Mouse (Mus musculus): ENCODE results near the gene 1700001O22Rik. TPM values are rescaled to one million over a fixed set of nuclear protein-coding genes. Genes with fewer than 3 reads are reported as not detected.

The 1700001O22Rik gene
- total RNA-seq, 1 experiment from 2014 or later = not detected

DNA sequence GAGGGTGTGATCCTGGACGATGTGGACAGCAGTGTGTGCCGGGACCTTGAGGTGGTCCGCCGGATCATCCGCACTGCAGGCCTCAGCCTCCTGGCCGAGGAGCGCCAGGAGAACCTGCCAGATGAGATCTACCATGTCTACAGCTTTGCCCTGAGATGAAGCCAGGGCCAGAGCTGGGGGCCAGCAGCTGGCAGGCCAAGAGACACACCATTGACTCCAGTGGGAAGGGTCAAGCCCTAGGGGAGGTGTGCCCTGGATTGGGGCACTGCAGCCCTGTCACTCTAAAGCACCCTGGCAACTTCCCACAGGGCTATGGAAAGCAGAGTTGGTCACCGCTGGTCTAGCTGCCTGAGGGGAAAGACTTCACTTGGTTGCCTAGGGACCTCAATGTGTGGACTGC is 19.0 kb upstream of the 1700001O22Rik start:
- ATAC-seq (ENCODE audit: extremely low read depth, insufficient number of reproducible peaks, low FRiP score, poor library complexity, severe bottlenecking) = no peak

DNA sequence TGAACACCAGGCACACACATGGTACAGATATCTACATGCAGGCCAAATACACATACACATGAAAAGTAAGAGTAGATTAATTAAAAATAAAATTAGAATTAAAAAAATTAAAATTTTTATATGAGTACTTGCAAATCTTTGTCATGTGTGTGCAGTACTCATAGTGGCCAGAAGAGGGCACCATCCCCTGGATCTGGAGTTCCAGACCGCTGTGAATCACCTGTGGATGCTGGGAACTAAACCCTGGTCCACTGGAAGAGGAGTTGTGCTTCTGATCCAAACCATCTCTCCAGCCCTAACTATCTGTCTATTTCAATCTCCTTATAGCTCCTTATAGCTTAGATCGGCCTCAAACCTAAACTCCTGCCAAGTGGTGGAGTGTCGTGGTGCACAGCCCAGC is 17.6 kb upstream of the 1700001O22Rik start:
- no peak for ATAC-seq (ENCODE audit: extremely low read depth, insufficient number of reproducible peaks, low FRiP score, poor library complexity, severe bottlenecking)

DNA sequence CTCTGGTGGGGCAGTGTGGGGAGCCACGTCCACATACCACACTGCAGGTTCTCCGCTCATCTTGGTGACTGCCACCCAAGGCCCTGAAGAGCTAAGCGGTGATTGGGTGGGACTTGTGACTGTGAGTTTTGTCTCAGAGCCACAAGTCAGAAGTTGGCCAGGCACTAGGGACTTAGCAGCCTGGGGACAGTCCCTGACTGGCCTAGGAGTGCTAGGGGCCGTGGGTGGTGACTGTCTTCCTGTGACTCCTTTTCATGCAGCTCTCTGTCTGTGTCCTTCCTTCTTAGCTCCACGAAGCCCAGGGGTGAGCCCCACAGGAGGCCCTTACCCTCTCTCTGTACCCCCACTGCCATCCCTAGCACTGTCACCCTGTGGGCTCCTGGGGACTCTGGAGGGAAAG is 16.4 kb upstream of the 1700001O22Rik start:
- ATAC-seq (ENCODE audit: extremely low read depth, insufficient number of reproducible peaks, low FRiP score, poor library complexity, severe bottlenecking) = no peak

DNA sequence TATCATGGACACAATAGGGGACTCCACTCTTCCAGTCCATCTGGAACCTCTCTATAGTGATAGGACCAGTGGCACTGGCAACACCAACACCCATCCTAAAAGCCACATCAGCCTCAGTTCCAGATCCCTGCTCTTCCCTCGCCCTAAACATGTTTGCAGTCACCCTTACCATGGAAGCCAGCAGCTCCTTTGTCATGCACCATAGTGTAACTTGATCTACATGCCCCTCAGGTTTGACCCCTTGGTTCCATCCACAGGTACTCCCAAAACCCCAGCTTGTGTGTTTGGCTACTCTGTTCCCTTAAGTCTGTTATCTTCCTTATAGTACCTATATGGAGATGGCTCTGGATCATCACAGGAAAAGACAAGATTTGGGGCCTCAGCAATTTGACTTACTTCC is 12.9 kb upstream of the 1700001O22Rik start:
- no peak for ATAC-seq (ENCODE audit: extremely low read depth, insufficient number of reproducible peaks, low FRiP score, poor library complexity, severe bottlenecking)

DNA sequence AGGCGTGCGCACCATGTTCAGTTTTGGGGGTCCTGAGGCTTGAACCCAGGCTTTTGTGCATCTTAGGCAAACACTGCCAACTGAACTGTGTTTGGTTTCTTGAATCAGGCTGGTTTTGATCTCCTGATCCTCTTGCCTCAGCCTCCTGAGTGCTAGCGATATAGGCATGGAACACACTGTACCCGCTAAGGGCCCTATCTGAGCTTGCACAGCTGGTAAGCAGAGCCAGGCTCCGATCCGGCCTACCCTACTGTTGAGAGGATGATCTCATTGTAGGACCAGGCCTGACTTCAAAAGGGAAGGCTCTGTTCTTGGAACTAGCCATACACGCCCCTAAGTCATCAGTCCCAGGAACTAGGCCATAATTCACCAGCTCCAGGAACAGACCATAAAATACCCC is 7.1 kb upstream of the 1700001O22Rik start:
- no peak for ATAC-seq (ENCODE audit: extremely low read depth, insufficient number of reproducible peaks, low FRiP score, poor library complexity, severe bottlenecking)

DNA sequence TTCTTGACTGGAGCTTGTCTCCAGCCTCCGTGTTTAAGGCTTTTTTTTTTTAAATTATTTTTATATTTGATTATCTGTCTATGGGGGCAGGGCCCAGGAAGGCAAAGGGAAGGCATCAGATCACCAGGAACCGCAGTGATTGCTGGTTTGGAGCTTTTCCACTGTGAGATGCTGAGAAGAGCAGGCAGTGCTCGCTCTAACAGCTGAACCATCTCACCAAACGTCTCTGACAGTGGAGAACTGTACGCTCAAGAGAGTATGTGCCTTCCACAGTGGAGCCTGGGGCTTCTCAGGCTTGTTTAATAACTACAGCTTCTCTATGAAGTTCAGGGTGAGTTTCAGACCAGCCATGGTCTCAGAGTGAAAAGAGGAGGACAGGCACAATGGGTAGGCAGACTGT is 6.0 kb upstream of the 1700001O22Rik start:
- no peak for ATAC-seq (ENCODE audit: extremely low read depth, insufficient number of reproducible peaks, low FRiP score, poor library complexity, severe bottlenecking)

DNA sequence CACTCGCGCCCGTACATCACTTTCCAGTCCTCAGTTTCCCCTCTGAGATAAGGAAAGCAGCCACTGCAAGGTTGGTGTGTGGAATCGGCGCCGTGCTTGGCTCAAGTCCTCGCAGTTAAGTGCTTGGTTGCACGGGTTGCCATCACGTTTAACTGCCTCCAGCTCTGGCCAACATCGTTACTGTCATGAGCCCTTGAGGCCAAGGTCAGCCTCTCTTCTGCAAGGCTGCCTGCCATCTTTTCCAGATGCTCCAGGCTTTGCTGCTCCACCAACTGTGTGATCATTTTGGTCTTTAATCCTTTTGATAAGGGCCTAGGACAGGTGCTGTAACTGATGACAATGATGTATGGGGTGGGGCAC is 4.8 kb upstream of the 1700001O22Rik start:
- ATAC-seq (ENCODE audit: extremely low read depth, insufficient number of reproducible peaks, low FRiP score, poor library complexity, severe bottlenecking) = no peak

DNA sequence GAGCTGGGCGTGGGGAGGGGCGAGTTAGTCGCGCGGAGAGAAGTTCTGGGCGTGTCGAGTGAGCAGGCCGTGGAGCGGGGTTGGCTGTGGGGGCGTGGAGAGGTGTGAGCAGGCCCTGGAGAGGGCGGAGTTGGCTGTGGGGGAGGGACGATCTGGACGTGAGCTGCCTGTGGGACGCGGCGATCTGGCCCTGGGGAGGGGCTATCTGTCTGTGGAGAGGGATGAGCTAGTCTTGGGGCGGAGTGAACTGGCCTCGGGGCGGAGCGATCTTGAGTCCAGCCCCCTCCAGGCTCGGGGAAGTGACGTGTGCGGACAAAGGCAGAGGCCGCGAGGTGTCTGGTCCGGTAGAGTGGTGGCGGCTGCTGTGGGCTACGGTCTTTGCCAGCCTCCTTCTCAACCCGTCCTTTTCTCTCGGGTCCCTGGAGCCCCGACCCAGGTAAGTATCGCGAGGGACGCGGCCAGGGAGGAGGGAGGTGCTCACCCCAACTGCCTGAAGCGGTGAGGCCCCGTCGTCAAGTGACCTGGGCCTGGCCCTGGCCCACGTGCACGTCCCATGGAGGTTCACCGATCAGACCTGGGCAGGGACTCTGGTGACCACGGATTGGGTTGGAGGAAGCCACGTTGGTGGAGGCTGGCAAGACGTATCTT is 4.3 kb upstream of the 1700001O22Rik start, which contains the start of gene Ntmt1:
TSS of gene Ntmt1 (plus strand) at position 179 of the 648 bp plus-strand sequence.
- ATAC-seq (ENCODE audit: extremely low read depth, insufficient number of reproducible peaks, low FRiP score, poor library complexity, severe bottlenecking) = peak; percentile 93

DNA sequence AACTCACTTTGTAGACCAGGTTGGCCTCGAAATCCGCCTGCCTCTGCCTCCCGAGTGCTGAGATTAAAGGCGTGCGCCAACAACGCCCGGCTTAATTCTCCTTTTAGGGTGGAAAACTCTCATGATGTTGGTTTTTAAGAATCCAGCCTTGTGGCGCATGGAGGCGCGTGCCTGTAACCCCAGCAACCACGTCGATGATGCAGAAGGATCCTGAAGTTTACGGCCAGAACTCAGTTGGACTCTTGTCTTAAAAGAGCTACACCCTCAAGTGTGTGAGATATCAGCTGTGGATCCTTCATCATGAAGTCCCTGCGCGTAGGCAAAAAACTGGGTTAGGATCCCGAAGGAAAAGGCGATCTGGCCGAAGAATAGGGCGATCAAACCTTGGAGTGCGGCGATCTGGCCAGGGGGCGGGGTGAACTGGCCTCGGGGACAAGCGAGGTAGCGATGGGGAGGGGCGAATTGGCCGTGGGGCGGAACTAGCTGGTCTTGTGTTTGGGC is 3.7 kb upstream of the 1700001O22Rik start:
- no peak for ATAC-seq (ENCODE audit: extremely low read depth, insufficient number of reproducible peaks, low FRiP score, poor library complexity, severe bottlenecking)

DNA sequence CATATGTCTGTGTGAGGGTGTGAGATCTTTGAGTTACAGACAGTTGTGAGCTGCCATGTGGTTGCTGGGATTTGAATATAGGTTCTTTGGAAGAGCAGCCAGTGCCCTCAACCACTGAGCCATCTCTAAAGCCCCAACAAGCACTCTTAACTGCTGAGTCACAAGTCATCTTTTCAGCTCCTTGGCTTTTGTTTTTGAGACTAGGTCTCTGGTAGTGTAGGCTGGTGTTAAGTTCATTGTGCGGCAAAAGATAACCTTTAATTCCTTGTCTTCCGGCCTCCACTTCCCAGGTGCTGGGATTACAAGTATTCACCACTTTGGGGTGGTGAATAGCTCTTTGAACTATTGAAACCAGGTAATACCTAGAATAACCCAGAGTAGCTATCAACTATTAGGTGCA is 2.5 kb upstream of the 1700001O22Rik start:
- ATAC-seq (ENCODE audit: extremely low read depth, insufficient number of reproducible peaks, low FRiP score, poor library complexity, severe bottlenecking) = no peak

DNA sequence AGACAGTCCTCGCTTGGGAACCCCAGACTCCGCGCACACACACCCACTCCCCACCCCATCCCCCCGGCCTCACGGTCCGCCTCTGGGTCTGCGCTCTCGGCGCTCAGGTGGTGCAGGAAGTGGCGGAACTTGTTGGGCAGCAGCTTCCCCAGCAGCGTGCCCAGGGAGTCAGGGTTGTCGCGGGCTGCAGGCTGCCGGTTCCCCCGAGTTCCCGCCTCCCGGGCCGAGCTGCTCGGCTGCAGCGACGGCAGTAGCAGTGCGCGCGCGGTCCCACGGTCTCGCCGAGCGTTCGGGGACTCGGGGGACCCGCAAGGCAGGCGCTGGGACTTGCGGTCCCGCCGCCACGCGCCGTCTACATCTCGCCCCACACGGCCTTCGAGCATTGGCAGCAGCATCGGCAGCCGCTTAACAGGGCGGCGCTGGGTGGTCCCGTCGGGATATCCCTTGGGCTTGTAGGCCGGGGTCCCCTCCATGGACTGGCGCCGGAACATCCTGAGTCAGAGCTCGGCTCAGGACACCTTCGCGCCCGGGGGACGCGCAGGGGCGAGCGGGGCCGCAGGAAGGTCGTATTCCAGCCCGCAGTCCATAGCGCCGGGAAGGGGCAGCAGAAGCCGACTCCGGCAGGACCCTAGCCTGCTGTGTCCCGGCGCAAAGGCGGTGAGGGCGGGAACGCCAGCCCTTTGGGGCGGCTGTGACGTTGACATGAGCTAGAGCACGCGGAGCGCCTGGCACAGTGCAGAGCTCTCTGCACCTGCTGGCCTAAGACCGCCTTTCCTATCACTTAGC is 2.2 kb downstream of the 1700001O22Rik start:
- ATAC-seq (ENCODE audit: extremely low read depth, insufficient number of reproducible peaks, low FRiP score, poor library complexity, severe bottlenecking) = no peak

DNA sequence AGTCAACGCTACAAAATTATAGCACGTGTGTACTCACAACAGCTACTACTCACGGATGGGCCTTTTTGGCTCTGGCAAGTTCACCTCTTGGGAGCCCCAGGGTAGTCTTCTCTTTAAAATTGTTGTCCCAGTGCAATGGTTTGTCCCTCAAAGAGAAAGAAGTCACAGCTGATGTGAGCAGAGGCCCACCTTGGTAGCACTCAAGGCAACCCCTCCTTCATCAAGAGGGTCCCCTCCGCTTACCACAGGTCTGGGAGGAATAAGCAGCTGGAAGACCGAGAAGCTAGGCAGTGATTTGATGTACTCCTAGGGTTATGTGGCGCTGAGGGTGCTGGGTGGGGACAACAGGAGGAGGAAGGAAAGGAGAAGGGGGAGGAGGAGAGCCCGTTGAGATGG is 2.8 kb downstream of the 1700001O22Rik start:
- ATAC-seq (ENCODE audit: extremely low read depth, insufficient number of reproducible peaks, low FRiP score, poor library complexity, severe bottlenecking) = no peak

DNA sequence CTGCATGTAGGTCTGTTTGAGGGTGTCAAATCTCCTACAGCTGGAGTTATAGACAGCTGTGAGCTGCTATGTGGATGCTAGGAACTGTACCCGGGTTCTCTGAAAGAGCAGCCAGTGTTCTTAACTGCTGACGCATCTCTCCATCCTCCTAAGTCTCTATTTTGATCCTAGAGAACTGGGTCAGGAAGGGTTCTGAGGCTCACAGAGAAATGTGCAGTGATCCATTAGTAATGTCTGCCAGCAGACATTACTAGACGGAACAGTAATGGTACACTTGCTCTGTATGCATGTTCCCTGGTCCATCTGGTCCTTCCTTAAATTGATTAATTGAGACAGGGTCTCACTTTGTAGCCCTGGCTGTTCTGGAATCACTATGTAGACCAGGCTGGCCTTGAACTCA is 4.0 kb downstream of the 1700001O22Rik start:
- ATAC-seq (ENCODE audit: extremely low read depth, insufficient number of reproducible peaks, low FRiP score, poor library complexity, severe bottlenecking) = no peak

DNA sequence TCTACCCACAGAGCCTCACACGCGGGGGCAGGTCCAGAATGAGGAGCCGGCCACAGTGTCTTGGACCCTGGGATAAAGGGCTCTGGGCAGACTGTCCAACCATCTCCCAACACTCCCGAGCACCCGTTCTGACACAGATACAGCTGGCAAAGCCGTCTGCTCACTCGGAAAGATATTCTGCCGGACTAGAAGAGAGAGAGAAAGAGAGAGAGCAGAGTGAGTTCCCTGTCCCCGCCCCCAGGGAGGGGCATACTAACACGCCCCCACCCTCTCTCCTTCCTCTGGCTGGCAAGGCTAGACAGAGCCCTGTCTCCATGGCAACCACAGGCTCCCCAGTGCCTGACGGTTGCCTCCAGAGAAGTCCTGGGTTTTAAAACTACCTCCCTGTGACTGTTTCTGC is 7.1 kb downstream of the 1700001O22Rik start:
- ATAC-seq (ENCODE audit: extremely low read depth, insufficient number of reproducible peaks, low FRiP score, poor library complexity, severe bottlenecking) = peak; percentile 36; the same call in 1 of the 2 replicates

DNA sequence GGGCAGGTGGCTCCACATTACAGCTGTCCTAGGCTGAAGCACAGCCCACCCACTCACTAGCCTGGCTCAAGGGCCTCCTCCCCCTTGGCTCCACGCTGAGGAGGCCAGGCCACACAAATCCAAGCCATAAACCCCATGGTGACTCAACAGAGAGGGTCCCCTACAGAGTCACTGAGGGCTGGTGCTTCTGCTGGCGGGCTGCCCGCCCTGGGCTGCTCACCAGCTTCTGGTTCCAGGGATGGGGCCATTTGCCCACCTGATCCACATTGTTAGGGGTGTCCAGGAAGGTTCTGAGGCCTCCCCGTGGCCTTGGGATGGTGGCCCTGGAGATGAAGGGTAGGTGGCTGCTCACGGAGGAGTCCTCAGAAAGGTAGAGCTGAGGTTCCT is 7.6 kb downstream of the 1700001O22Rik start:
- ATAC-seq (ENCODE audit: extremely low read depth, insufficient number of reproducible peaks, low FRiP score, poor library complexity, severe bottlenecking) = no peak

DNA sequence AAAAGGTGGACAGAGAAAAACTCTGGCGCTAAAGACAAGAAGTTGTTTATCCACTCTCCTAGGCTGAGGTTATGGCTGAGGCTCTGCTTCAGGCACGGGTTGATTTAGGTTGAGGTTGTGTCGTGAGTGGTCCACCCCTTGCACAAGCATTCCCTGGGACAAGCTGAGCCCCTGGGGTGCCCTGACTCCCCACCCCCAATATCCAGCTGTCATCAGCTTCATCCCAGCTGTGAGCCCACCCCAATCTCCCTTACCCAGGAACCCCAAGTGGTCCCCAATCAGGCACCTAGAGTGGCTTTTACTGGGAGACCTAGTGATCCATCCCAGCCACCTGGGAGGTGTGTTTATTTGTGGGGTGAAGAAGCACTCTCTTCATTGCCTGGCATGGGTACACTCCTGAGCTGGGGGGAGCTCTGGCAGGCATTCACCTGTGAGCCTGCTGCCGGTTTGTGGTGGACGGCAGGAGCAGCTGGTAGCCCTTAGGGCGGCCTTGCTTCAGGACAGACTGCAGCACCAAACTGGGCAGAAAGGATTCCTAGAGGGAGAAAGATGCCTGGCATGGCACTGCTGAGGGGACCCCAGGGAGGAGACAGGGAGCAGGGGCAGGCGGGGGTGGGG is 8.1 kb downstream of the 1700001O22Rik start:
- no peak for ATAC-seq (ENCODE audit: extremely low read depth, insufficient number of reproducible peaks, low FRiP score, poor library complexity, severe bottlenecking)

DNA sequence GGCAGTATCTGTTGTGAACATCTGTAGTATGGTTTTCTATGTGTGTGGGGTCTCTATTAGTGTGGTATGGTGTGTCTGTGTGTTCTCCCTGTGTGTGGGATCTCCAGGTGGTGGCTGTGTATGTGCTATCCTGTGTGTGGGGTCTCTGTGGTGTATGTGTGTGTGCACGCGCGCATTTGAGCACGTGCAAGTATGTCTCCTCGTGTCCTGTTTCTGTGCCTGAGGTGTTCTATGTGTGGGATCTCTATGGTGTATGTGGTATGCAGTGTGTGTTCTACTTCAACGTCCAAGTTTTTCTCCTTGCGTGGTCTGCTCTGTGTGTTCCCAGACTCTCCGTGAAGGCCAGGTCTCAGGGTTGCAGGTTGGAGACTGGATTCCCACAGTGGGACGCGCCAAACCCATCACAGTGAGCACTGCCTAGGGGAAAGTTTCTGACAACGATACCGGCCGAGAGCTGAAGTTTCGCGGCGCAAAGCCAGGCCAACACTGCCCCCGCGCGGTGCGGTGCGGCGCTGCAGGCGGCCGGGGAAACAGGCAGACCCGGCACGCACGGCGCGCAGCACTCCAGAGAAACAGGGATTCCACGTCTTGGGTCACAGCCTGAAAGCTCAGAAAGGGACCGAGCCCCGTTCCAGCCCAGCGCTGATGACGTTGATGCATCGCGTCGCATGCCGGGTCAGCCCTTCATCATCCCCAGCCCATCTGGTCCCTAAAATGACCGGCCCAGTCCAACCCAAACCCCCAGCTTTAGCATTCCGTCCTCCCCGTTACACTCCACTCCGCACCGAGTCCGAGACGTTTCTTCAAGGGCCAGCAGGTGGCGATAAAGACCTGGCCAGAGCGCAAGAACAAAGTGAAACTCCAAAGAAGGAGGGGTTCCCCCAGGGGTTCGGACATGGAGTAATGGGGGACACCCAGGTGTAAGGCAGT is 9.0 kb downstream of the 1700001O22Rik start:
- peak; percentile 73 for ATAC-seq (ENCODE audit: extremely low read depth, insufficient number of reproducible peaks, low FRiP score, poor library complexity, severe bottlenecking)

DNA sequence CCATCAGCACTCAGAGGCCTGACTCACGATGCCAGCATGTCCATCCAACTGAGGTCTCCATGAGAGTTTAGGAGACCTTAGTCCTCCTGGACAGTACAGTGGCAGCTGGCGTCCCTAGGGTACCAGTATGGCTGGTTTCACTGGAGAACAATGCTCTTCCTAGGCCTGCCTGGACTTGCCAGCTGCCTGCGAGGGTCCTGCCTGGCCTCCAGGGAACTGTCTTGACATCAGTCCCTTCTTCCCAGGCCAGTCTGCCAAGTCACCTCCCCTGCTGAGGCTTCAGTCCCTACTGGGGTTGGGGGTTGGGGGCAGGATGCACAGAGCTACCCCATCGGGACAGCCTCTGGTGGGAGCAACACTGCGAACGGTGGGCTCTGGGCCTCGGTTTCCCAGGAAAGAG is 11.4 kb downstream of the 1700001O22Rik start:
- ATAC-seq (ENCODE audit: extremely low read depth, insufficient number of reproducible peaks, low FRiP score, poor library complexity, severe bottlenecking) = no peak

DNA sequence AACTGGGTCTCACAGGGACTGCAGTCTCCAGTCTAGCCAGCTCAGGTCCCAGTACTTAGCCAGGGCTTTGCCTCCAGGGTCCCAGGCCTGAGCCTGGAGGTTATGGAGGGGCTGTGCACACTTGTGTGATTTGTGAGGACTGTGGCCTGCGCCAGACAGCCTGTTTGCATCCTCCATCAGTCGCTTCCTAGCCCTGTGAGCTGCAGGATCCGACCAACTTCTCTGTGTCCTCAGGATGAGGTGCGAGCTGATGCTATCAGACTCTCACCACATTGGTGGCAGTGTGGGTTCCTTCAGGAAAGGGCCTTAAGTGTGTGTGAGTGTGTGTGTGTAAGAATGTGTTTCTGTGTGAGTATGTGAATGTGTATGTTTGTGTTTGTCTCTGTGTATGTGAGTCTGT is 16.0 kb downstream of the 1700001O22Rik start:
- ATAC-seq (ENCODE audit: extremely low read depth, insufficient number of reproducible peaks, low FRiP score, poor library complexity, severe bottlenecking) = no peak
